Mouse (Mus musculus): ENCODE measurements around the gene Lnx1.

Gene Lnx1

DNA sequence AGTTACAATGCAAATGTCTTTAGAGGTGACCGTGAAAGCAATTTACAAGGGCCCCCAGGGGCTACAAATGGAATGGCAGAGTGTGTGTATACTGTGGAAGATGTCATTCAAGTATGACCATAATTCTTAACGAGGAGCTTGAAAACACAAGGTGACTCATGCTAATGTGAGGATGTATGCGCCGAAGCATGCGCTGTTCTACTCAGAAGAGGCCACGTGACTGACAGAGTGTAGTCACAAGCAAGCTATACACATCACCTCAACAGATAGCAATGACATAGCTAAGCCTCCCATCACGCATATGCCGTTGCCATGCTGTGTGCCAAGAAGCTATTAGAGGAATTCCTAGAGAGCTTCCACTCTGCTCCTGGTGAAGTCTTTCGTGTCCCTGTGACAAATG, 5.2 kb downstream of the Lnx1 start:
- DNase-seq (ENCODE audit: low read depth) = no peak

DNA sequence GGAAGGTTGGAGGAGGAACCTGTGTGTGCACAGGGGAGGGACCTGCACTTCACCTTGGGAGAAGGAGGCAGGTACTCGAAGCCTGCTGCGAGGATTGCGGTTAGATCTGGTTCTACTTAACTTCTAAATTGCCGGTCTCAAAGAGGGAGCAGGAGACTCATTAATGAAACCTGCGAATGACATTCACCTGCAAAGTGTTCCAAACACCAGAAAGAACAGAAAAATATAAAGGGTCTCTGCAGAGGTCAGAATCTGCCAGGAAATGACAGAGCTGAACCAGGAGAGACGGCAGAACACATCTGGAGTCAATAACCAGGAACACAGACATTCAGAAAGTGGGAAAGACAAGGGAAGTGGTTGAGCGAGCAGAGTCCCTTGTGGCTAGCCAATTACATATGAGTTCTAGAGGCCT, 8.3 kb downstream of the Lnx1 start:
- no peak for DNase-seq (ENCODE audit: low read depth)

DNA sequence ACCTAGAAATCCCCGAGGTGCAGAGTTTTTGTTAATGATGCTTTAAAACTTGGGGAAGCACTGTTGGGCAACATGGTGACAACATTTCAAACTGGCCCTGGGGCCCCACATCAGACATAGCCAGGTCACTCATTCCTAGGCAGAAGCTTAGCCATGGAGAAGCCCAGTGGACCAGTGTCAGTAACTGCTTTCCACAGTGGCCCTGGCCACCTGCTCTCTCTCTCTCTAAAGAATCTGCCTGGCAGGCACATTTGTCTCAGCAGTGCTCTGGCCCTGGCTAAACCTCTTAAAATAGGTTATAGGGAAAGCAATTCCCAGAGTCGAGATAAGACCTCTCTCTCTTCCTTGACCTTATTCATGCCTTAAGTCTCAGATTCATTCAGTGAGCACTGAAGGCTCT, 8.9 kb downstream of the Lnx1 start:
- DNase-seq (ENCODE audit: low read depth) = no peak

DNA sequence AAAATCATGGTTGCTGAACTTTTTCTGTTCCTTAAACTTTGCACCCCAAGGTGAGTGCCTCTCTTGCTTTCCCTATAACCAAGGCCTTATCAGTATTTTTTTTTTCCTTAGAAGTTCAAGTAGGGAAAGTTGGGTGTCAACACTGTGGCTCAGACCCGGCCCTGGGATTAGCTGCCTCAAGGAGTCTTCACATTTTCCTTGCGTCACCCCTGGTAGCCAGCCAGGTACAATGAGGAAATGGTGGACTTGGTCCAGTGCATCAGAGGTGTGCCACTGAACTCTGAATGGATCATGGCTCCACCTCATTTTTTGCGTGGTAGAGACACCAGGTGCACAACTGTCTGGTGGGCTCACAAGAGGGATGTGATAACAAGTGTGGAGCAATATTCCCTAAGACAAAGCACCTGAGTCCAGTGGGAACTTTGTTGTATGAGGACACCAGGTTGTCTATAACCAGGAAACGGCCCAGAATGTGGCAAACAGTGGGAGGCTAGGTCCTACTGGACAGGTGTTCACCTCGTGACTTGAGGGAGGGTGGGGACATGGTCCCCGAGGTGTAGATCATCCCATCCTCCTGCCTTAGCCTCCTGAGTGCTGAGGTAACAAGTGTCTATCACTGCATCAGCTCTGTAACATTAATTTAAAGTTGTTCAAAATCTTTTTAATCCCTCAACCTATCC, 10.2 kb downstream of the Lnx1 start:
- DNase-seq (ENCODE audit: low read depth) = no peak

DNA sequence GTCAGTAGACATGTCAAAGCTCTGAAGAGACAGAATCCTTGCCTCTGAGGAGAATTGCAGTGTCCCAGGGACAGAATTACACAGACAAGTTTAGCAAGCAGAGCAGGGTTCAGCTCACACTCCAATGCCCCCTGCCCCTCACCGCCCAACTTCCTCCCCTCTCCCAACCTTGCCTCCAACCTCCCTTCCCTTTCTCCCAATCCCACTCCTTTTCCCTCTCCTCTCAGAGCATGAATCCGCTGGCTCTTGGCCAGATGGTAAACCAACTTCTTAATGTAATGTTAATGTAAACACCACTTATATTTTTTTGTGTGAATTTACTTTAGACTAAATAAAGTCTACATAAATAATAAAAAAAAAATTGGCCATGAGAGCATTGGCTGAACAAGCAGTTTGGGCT, 13.9 kb downstream of the Lnx1 start:
- no peak for DNase-seq (ENCODE audit: low read depth)

DNA sequence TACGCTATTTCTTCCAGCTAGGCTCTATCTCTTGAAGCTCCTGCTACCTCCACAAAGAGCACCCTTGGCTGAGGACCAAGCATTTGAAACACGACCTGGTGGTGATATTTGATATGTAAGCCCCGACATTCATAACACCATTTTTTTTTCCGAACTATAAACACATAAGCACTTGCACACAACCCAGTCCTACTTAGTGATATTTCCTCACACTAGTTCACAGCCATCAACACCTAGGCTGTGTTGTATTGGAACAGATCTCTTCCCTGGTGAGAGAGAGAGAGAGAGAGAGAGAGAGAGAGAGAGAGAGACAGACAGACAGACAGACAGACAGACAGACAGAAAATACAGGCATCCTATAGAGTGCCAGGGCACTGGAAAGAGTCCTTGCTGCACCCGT, 17.8 kb downstream of the Lnx1 start:
- no peak for DNase-seq (ENCODE audit: low read depth)

DNA sequence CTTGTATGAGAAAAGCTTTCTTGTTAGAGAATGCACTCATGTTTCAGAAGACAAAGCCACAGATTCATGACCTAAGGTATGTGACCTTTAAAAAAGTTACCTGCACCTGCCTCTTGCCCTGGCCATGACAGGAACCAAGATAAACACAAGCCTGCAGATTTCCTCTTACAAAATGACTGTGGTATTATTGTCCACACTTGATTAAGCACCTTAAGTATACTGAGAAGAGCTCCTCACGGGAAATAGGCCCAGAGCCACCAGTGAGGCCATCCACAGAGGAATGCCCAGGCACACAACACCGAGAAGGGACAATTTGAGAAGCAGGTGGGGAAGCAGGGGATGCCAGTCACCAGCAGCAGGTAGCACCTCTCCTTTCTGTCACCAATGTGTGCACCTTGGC, 18.9 kb downstream of the Lnx1 start:
- DNase-seq (ENCODE audit: low read depth) = no peak

DNA sequence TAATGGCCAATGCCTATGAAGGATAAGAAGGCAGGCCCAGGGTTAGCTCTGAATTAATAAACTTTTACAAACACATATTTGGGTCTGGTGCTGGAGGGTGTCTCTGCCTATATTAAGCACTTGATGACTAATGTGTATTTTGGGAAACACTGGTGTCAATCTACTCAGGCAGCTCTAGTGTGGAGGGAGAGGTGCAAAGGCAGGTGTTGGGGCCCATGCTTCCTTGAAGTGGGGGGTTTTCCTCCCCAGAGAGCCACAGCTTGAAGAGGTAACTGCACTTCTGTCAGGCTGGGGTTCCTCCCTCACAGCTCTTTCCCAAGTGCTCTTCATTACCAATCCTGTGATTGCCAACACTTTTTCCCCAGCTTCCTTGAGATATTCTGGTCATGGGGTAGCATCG, 20.0 kb downstream of the Lnx1 start:
- DNase-seq (ENCODE audit: low read depth) = no peak

DNA sequence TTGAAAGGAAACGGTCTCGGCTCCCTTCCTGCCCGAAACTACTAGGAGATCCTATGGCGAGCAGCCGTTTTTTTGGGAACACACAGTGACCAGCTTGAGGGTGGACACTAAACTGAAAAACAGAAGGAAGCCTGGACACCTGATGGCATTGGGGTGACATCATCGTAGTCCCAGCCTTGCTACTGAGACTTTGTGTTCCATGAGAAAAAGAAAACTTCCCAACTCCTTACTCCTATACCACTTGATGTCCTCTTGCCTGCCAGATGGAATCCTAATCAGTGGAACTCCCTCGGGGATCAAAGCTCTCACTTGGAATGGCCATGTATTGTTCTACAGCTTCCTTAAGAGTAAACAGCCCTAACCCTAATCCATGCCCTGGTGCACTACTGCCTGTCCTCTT, 23.1 kb downstream of the Lnx1 start:
- no peak for DNase-seq (ENCODE audit: low read depth)

DNA sequence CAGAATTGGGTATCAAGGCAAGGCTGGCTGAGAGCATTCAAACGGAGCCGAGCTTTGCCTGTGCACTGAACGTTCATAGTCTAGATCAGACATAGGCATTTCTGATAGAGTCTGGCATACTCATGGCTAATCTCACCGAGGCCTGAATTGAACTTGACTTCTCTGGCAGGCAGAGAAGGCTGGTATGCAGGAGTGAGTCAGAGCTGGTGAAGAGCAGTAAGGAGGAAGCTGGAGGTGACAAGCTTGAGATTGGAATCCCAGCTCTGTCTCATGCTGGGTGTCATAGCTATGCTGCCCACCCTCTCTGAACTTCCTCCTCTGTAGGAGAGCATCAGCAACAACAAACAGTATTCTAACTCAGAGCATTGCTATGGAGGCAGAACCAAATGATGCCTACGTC, 24.0 kb downstream of the Lnx1 start:
- DNase-seq (ENCODE audit: low read depth) = no peak

DNA sequence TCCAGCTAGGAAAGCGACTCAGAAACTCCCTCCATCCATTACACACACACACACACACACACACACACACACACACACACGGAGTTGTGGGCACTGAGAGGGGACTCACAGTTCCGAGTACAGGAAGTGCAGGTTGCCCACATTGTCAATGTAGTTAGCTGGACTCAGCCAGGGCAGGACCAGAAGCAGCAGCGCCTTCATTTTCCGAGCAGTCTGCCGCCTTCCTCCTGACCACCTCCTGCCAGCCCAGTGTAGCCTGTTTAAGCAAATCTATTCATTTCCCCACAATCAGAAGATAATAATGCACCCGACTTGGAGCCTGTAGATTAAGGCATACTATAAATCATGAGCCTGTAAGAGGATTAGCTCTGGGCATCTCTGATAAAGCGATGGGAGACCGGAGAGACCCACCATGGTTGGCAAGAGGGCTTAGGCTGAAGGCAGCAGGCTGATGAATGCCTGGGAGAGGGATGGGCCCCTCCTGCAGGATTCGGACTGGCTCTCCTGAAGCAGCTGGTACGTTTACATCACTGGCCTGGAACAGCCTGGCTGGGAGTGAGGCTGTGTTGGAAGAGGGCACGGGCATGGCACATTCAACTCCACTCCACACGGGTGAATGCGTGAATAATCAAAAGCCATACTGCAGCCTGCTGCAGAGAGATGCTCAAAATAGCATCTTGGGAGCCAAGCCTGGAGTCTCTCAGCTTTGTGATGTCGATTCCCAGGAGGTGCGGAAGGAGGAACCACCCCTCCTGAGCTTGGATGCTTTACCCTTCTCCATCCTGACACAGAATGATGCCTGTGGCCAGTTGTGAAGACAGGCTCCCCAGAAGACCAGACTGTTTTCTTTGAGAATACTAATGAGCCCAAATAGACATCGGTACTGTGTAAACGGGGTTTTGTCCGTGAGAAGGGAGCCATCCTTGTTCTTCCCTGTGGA, 25.0 kb downstream of the Lnx1 start:
- DNase-seq (ENCODE audit: low read depth) = no peak

DNA sequence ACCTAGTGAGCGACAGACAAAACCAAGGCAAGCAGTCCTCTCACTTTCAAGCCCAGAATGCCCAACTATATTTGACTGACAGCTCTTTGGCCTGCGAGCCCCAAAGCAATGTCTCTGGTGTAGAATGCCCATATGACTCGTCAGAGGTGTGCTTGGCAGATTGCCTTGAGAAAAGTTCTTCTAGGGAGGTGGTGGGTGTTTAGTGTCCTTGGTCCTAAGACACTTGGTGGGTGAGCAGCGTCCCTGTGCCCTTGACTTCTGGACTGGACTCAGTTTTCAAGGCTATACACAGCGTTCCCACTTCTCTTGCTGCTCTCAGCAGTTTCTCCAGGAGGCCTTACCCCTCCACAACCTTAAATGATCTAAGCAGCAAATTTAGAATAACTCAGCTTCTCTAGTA, 30.2 kb downstream of the Lnx1 start:
- no peak for DNase-seq (ENCODE audit: low read depth)

DNA sequence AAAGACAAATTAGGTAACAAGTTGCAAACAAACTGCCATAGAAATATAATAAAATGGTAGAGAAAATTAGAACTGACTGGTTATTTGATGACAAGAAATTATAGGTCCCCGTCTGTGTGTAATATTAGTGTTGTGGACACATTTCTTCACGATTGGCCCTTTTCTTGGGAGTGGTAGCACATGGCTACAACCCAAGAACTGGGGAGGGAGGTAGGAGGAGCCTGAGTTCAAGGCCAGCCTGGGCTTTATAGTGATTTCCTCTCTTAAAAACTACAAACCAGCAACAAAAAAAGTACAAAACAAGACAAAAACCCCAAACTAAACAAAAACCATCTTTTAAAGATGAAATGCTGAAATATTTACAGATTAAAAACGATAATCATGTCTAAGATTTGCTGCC, 31.8 kb downstream of the Lnx1 start:
- DNase-seq (ENCODE audit: low read depth) = no peak

DNA sequence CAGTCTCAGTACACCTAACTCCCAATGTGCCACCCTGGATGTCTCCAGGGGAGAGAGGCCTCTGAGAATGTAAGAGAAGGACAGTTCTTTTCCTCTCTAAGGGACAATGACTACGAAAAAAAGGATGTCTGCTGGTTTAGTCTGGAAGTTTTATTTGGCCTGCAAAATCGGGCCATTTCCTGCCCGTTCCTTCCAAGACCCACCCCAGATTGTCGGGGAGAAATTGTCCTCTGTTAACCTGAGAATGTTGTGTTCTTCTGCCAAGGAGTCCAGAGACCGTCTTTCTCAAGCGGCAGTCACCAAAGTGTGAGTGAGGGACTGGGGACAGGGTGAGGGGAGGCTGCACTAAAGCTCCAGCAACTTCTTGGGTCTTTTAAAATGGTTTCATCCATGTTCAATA, 32.8 kb downstream of the Lnx1 start:
- no peak for DNase-seq (ENCODE audit: low read depth)

DNA sequence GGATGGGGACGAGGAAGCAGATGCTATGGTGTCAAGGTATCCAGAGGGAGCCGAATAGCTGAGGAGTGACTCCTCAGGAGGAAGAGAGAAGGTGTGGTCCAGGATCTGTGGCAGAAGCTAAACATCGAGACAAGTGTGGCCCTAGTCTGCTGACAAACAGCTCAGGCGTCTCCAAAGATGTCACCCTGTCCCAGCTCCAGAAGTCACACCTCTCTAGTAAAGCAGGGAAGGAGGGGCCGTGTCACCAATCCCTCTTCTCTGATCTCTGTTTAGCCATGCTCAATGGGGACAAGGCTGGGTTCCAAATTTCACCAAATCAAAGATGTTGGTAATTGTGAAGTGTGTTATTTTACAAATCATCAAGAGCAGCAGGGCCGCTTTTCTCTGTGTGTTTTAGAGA, 33.8 kb downstream of the Lnx1 start:
- no peak for DNase-seq (ENCODE audit: low read depth)

DNA sequence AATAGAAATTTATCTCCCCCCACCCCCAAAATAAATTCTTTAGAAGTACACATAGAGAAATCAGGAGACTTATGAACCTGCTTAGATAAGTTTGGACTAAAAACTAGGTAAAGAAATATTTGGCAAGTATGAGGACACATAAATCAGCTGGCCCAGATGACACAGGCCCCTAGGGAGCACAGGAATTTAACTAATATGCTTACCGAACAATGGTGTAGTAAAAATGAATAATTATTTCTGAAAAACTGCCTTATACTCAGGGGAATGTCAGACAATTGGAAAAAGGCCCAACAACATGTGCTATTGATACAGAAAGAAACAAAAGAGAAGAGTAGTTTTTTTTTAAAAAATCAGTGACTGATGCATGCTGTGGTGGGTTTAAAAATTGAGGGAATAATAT, 40.1 kb downstream of the Lnx1 start:
- DNase-seq (ENCODE audit: low read depth) = no peak

DNA sequence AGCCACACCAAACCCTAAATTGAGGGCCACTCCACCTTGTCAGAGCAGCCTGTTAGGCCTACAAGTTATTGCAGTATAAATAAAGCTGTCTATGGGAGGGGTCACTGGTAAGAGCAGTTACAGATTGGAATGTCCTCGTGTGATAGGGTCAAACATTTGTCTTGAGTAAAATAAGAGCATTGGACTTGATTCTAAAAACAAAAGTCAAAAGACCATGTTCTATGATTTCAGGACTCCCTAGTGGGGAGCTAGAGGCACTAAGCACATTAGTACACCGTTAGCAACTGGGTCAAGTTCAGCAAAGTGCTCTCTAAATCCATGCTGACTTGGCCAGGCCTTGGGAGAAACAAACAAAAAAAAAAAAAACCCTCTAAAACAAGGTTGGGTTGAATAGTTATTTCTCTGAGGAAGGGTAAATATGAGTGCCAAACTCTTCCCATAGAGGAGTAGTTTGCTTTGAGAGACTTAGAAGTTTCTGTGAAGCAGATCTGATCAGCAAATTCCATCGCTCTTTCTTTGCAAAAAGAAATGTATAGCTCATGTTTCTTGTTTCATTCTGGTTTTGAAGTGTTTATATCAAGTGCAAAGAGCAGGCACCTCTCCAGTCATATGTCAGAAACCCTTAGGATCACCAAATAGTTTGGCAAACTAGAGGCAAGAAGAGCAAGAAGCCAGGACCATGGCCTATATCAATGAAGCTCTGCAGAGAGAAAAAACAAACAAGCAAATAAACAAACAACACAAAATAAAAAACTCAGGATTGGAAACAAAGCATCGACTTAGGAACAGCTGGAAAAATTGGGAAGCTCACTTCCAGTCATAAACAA, 40.8 kb downstream of the Lnx1 start:
- DNase-seq (ENCODE audit: low read depth) = no peak

DNA sequence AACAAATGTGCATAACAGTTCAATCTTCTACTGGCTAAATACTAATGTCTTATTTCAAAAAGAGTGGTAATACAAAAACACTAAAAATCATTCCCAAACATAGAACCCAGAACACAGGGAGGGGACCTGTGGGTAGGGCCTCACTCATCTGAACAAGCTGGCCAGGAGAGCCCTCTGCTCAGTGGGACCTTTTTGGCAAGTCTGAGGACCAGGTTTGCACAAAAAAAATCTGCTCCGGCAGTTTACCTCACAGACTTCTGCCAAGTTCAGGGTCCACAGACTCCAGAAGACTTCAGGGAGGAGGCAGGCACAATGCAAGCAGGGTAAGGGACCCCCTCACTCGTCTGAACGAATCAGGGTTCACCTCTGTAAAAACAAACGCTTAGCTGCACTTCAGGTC, 42.9 kb downstream of the Lnx1 start:
- DNase-seq (ENCODE audit: low read depth) = no peak

DNA sequence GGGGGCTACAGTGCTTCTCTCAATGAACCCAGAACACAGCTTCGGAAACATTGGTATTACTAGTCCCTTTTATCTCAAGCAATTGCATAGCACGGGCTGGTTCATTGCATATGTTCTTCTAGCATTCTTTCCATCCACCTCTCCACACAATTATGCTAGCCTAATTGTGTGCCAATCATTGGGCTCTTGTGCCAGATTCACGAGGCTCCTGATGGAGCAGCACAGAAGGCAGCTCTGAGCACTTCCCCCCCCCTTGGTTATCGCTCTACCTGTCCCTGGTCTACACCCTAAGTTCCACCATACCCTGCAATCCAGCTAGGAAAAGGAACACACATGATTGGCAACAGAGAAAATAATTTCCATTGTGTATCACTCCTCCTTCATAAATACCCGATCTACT, 43.4 kb downstream of the Lnx1 start:
- no peak for DNase-seq (ENCODE audit: low read depth)

DNA sequence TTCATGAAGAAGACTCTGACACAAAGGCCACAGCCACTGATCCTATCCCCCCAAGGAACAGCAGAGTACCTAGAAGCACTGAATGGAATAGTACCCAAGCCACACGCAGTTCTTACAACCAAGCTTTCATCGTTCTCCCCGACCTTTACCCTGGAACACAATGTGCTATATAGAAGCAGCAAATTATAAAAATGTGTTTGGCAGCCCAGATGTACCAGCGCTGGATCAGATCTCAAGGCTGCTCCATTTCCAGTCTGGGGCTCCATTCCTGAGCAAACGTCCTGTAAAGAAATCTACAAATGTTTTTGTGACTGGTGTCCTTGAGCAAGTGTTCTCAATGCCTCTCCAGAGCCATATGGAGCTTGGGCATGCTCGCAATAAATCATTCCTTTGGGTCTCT, 44.8 kb downstream of the Lnx1 start:
- DNase-seq (ENCODE audit: low read depth) = no peak

DNA sequence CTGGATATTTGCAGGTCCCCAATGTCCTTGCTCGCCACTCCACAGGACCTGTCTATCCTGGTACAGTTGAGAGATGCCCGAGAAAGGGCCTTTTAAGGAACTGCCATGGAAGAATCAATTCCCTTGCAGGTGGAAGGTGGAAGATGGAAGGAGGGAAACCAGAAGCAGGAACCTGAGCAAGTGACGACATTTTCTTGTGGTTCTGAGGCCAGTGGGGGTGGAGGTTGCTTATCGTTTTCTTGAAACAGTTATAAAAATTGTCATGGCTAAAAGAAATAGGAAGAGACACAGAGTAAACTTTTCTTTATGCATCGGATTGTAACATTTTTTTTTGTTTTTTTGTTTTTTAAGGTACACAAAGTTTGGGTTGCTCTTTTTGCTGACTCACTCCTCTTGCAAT, 46.3 kb downstream of the Lnx1 start:
- no peak for DNase-seq (ENCODE audit: low read depth)

DNA sequence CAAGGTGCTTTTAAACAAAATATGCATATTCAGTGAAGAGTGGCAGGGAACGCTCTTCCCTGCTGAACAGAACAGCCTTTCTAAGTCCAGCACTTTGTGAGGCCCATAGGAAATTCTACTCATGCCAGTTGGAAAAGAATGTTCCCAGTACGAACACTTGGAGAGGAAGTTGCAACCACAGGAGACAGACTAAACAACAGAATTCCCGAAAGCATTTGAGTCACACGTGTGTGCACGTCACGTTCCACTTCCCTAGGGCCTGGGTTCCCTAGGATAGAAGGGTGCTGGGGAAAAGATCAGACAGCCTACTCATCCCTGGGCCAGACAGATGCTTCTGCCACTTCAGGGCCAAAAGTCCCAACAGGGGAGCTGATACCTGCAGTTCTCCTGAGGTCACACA, 48.2 kb downstream of the Lnx1 start:
- no peak for DNase-seq (ENCODE audit: low read depth)

DNA sequence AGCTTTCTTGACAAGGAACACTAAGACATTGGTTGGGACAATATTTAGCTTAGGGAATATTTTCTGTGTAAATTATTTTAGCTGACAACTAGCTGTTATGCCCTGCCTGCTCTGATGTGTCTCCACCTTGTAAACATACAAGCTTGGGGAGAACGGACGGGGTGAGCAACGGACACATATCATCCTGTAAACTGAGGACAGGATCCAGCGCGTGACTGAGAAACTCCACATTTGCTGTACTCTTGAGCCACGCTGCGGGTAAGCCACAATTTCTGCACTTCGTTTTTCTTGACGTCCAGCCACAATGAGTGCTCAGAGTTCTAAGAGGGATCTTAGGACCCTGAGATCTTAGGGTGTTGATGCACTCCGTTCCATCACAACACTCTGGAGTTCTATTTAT, 48.9 kb downstream of the Lnx1 start:
- no peak for DNase-seq (ENCODE audit: low read depth)
